Mouse (Mus musculus) ES-CJ7 (cell line): ENCODE measurements around the gene Dusp18.
"Not testable (repeated sequence)": the region's sequence is repeated elsewhere in the genome, so short reads cannot be mapped to it uniquely, and the experiment has no call there.

Experiments used
- DNase-seq: peaks from one replicate; pipeline ENCODE4 v3.0.0; 2011; ENCODE audit warnings: low read depth, low spot score

The Dusp18 gene

DNA sequence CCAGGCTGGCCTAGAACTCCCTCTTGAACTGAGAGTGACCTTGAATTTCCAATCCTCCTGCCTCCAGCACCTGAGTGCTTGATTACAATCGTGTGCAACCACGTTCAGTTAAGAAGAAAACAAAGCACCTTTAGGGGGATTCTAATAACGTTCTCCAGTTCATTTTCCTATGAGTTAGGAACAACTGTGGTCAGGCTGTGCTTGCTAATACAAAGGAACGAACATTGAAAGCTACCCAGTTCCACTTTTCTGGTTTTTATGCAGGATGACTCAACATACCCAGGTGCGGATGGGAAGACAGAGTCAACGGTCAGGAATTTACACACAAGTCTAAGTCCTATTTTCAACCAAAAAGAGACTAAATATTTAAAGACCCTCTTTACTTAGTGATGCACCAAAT, 1.1 kb upstream of the Dusp18 start:
- DNase-seq: no peak

DNA sequence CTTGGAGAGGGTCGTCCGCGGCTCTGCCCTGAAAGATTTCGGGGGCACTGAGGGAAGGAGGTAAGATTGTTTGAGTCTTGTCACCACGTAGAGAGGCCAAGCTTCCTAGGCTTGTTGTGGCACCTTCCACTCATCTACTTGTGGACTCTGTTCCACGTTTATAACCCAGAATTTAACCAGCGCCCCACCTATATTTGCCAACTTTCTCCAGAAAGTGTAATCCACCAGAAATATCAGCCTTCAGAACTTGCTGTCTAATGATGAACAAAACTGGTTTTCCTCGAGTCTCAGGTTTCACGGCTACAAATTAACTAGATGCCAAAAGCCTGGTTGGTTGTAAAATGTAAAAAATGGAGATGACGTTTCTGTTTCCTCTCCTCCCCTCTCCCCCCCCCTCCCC, 418 bp downstream of the Dusp18 start:
- DNase-seq: no peak

DNA sequence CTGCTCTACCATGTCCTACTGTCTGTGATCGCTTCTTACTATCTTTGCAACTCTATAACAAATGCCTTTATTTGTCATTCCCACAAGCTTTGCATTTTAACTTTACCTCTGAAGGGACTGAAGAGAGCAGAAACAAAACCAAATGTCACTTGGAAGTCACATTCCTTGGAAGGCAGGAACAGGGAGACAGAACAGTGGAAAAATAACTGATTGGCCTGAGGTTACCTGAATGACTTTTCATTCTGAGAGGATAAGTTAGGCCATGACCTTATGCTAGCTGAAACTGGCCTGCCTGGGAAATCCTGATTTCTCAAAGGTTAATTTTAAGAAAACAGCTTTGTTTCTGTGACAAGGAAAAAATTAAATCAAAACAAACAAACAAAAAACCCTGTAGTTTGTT, 893 bp downstream of the Dusp18 start:
- DNase-seq: no peak

DNA sequence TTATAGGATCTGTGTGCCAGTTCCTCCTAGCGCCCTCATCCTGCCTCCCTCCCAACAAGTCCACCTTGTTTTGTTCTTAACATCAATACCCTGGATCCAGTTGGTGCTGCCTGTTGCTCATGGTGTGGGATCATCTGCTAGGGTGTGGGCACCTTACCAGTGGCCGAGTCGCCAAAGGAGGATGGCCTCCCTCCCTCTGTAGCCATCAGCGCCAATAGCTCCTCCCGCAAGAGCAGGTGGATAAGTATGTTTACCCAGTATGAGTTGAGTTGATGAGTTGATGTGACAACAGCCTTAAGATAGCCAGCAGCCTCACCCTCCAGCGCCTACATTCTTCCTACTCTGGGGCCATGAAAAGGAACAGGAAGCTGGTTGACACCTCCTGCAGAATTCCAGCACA, 5.3 kb downstream of the Dusp18 start:
- no peak for DNase-seq

DNA sequence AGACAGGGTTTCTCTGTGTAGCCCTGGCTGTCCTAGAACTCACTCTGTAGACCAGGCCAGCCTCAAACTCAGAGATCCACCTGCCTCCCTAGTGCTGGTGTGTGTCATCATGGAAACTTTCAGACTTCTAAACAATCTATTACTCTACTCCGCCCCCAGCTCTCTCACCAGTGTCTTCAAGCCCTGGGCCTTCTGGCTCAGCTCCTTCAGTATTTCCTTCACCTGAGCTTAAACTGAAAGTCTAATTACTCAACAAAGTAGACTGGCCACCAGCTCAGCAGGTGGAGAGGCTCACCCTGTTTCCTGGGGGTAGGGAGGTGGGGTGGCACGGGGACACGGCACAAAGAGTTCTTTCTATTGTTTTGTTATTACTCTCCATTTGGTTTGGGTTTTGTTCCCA, 7.5 kb downstream of the Dusp18 start:
- DNase-seq: no peak

DNA sequence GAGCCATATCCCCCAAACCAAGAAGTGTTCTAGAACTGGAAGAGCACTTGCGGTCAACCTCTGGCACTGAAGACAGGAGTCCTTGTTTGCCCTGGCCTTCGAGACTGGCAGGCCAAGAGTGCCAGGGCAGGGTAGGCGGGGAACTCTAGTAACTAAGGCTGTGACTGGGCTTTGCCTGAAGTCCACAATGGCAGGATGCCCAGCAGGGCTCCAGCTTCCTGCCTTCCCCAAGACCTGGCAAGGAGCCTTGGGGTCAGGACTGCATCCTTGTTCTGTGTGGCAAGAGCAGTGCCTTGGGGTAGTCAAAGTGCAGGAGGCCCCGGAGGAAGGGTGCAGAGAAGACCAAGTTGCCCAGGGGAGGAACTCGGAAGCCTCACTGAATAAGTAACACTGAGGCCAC, 8.0 kb downstream of the Dusp18 start:
- DNase-seq: no peak

DNA sequence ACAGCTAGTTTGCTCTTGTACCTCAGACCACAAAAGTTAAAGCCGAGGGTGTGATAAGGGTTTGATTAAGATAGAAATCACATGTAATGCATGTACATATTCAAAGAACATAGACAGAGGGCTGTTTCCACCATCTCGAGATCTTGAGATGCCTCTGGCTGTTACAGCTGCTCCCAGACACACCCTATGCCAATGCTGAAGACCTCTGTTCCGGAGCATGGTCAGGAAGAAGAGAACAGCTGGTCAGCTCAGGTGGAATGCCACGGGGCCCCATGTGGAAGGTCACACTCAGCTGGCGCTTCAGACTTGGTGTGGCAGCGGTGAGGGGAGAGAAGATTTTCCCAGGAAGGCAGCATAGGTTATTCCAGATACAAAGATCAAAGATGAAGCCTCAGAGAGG, 9.6 kb downstream of the Dusp18 start:
- no peak for DNase-seq

DNA sequence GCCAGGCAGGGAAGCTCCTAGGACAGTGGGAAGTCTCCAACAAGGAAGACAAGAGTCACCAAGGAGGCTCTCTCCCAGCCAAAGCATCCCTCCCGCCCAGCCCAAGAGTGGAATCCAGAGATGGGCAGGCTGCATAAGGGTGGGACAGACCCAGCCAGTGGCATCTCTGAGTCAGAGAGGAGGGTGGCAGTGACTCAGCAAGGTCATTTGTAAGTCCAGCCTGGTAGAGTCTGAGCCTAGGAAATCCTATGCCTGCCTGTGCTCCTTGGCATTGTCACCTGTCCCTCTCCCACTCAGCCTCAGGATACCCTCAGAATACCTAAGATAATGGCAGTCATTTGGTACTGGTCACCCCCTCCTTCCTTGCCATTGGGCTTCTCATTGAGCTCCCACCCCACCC, 10.4 kb downstream of the Dusp18 start:
- no peak for DNase-seq

DNA sequence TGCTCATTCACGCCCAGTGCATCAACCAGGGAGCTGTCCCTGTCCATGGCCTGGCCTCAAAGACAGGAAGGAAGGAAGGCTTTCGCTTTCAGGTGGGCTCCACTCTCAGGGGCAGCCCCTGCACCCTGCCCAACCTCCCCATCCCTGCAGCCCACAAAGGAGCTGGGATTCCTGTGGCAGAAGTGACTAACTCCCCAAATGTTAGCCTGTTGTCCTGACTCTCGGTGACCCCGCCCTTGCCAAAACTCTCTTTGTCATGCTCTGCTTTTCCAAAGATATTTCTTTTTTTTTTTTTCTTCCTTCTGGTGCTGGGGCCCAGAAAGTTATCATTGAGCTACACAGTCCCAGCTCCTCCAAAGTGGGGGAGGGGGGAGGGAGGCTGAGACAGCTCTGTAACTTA, 14.2 kb downstream of the Dusp18 start:
- no peak for DNase-seq

DNA sequence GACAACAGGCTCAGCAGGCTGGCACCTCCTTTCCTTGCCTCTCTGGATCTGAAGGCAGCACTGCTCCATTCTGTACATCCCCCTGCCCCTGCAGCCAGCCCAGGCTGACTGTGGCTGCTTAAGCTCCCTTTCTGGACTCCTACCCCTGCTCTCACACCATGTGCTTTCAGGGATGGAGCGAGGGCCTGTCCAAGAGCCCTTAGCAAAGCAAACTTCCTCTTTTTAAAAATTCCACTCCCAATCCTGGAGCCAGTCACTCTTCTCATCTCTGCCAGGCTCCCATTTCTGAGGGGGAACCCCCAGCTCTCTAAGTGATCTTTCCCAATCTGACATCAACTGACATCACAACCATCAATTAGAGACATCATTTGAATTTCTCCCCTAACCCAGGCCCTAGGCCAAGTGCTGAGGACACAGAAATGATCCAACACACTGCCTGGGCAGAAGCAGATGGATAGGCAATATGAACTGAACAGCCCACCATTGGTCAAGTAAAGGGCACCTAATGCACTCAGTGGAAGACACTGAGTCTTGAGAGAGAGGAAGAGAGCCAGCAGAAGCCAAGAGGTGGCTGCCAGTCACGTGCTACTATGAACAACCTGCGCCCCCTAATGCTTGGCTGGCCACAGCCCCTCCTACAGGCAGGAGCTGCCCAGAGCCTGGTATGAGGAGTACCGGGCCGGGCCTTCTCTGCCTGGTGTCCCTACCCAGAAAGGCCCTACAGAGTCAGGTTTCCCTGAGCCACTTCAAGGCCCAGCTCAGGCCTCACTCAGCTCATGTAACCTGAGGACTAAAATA, 15.7 kb downstream of the Dusp18 start:
- no peak for DNase-seq

DNA sequence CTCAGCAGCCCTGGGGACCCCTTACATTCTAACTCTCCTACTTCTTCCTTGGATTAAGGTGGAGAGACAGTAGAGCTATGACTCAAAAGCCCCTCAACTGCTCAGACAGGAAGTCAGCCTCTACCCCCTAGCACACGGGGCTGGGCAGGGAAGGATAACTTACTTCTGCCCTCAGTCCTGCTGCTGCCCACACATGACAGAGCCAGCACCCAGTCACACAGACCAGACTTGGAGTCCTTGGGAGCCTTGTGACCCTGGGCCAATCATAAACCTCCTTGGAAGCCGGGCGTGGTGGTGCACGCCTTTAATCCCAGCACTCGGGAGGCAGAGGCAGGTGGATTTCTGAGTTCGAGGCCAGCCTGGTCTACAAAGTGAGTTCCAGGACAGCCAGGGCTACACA, 16.4 kb downstream of the Dusp18 start:
- DNase-seq: not testable (repeated sequence)

DNA sequence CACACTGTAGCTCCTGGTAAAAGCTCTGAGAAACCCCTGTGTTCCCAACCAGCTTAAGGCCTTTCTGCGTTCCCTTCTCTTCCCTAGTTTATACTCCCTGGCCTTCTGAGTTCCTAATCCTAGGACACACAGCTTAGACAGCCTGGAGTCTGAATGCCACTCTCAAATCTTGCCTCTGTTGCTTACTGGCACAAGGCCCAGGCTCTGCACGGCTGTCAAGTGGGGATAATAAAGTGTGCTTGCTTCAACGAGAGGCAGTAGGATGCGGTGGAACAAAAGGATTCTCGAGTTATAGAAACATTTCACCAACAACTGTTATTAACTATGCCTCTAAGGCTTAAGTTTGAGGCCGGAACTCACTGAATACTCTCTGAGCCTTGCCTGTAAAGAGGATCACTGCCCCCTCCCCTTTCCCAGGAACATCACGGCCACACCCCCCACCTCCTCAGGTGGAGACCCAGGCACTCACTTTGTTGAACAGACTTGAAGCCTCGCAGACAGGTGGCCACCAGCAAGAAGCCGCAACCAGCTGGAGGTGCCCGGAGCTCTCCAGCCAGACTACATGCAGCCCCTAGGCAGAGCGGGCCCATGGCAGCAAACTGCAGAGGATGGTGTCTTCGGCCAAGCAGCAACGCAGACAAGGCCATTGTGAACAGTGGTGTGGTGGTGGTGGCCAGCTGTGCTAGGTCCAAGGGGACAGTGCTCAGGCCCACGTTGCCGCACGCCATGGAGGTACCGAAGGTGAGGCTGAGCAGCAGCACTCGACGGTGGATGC, 17.2 kb downstream of the Dusp18 start:
- no peak for DNase-seq

DNA sequence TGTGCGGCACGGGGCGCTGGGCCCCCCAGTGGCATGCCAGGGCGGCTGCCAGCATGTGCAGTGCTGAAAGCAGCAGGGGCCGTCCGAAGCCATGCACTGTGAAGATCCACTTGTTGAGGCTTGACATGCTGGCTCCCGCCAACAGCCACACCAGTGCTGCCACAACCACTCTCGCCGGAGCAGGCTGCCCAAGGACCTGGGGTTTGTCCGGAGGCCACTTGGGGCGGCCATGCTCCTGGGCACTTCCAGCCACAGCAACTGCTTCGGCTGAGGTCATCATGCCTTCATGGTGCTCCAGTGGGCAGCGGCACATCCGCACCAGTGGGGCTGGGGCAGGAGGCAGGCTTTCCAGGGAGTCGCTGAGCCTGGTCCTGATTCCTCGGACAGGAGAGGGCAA, 17.8 kb downstream of the Dusp18 start:
- no peak for DNase-seq

DNA sequence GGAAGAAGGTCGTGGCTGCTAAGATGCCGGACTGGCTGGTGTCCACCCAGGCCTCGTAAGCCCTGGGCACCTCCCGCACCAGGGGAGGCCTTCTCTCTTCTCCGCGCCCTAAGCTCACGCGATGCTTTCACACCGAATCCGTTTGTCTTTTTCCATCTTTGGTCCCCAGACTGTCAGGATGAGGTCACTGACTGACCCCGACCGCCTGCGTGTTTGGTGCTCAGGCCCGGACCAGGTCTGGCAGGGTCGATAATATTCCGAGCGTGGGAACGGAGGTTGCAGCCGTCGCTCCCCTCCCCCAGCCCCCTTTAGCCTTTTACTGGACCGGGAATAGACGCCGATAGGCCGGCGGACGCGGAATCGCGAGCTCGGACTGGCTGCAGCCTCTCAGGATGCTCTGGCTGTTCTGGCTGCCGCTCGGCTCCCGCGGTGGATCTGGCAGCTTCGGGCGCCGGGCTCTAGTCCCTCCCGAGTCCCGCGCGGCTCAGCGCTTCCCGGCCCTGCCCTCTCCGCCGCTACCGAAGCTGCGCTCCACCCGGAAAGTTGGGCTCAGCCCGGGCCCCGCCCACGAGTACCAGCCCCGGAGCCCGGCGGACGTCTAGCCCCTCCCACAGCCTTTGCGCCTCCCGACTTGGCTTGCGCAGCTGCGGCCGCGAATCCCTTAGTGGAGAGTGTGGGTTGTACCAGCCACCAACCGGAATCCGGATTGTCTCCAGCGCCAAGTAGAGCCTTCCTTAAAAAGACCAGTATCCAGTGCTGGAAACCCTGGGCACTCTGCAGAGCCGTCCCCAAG, 18.5 kb downstream of the Dusp18 start:
- peak; percentile 81 for DNase-seq

DNA sequence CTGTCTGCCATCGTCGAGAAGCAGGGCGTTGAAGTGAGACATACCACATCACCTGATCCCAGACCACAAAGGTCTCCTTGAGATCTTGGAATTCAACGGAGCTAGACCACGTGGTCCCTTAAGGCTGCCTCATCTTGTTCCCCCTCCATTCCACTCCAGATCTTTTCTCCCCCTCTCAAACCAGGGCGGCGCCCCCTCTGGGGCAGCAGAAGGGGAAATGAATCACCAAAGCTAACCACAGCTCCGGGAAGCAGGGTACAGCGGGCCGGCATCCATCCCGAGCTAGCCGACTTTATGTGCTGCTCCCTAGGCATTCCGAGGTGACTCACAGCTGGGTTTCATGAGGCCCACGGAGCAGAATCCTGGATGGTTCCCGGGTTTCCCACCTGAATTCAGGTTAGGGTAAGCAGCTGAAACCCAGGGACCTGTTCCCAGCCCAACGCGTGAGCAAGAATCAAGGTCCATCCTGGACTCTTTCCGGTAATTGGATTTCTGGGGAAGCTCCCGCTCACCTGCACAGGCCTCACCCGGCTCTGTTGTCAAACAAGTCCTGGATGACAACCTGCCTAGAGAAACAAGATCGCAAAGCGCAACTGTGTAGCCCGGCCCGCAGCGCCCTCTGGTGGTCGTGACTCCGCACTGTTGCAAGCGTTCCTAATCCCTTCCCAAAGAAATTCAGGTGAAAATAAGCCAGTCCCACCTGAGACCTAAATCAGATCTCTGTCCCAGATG, 19.2 kb downstream of the Dusp18 start, which contains the start of gene Slc35e4:
TSS of gene Slc35e4 (minus strand) at position 556 of the 732 bp plus-strand sequence.
- DNase-seq: peak; percentile 90

DNA sequence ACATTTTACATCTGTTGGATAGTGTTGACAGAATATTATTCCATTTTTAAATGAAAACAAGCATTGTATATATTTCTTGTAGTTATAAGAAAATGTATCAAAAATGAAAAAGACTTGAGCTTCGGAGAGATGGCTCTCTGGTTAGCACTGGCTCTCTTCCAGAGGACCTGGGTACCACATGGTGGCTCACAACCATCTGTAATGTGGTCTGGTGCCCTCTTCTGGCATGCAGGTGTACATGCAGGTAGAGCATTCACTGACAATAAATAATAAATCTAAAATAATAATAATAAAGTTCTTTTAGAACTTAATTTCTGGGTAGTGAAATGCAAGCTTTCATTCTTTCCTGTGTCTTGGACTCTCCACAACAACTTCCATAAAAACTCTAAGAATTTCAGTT, 23.7 kb downstream of the Dusp18 start:
- peak; percentile 51 for DNase-seq

DNA sequence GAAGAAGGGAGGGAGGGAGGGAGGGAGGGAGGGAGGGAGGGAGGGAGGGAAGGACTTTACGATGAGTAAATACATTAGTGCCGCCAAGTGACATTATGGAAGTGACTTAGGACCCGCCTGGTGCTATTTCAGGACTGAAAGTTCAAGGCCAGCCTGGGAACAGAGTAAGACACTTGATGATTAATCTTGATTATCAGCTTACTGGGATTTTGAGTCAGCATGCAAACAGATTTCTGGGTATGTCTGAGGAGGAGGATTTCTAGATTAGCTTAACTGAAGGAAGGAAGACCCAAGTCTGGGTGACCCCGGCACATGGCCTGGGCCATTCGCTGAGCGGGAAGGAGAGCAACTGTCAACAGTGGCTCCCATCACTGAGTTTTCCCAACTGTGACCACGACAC, 25.4 kb downstream of the Dusp18 start:
- DNase-seq: no peak

DNA sequence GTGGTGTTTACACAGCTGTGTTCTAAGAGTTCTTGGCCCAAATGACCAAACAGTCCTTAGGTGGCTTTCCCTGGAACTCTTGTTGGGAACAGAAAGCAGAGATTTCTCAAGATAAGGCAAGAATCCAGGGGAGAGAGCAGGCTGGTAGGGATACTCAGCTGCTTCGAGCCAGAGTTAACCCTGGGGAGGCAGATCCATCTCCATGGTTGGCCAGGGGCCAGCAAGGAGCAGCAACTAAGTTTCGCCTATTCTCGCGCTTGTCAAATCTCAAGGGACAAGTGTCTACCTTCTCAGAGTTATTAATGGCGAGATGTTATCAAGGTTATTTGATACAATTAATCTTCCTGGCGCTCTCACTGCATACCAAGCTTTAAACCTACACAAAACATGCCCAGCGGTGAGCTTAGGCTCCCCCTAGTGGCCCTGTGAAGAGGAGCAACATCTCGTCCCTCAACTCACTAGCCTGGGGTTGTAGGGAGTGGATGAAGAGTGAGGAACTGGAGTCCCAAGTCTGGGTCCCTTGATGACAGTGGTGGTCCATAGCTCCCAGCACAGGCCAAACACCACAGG, 26.3 kb downstream of the Dusp18 start:
- peak; percentile 74 for DNase-seq

DNA sequence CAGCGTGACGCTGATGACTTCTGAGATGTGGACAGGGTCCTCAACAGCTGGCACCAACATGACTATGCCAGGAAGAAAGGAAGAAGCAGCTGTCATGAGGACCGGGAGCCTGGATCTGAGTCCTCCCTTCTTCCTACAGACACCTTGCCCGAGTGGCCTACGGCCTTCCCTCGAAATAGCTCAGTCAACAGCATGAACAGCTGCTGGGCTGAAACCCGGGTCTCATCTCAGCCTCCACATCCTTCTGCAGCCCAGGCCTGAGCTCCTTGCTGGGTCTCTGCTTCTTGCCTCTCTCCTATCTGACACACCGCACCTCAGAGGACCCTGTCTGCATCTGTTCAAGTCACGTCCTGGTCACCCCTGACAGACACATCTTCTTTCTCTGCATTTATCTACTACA, 27.1 kb downstream of the Dusp18 start:
- DNase-seq: no peak

DNA sequence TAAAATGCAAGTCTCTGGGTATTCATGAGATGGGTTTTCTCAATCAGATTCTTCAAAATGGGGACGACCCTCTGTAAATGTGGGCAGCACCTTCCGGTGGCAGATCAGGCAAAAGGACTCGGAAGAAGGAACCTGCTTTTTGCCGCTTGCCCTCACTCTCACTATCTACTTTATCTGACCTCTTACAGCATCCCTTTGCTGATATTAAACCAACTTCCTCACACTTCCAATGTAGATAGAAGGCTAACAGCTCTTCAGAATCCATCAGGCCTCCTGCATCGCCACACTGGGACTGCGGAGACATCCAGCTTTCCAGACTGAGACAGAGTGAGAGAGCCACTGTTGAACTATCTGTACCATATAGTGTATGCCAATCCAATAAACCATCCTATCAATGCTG, 27.7 kb downstream of the Dusp18 start:
- DNase-seq: no peak

DNA sequence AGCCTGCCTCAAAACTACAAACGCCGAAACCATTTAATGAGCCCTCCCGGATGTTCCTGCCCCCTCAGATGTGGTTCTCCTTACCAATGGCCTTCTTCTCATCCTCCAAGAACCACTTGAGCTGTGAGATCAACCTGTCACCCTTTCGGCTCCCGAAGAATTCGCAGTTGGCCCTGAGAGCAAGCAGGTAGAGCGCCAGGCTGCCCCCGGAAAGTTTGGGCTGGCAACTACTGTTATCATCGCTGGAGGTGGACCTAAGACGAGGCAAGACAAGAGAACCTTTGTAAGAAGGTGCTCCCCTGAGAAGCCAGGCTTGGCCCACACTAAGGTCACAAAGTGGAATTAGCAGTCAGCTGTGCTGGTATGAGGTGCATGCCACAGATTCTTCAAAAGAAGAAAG, 30.9 kb downstream of the Dusp18 start:
- no peak for DNase-seq
